Mouse (Mus musculus) hematopoietic multipotent progenitor cell, adult 10-12 weeks (in vitro differentiated cells): ENCODE data around the gene Mfsd4a. TPM values are rescaled to one million over a fixed set of nuclear protein-coding genes. Genes with fewer than 3 reads are reported as not detected.

Source experiments
- polyA plus RNA-seq: library from polyadenylated mRNA; stranded (reverse); fragments of >175 nt; gene quantifications from 2 replicates; pipeline ENCODE4 v1.2.3, GENCODE M21; 2012; ENCODE audit warnings: low replicate concordance

The Mfsd4a gene
- 0.56 and 0.99 TPM in 2 replicates for polyA plus RNA-seq

DNA sequence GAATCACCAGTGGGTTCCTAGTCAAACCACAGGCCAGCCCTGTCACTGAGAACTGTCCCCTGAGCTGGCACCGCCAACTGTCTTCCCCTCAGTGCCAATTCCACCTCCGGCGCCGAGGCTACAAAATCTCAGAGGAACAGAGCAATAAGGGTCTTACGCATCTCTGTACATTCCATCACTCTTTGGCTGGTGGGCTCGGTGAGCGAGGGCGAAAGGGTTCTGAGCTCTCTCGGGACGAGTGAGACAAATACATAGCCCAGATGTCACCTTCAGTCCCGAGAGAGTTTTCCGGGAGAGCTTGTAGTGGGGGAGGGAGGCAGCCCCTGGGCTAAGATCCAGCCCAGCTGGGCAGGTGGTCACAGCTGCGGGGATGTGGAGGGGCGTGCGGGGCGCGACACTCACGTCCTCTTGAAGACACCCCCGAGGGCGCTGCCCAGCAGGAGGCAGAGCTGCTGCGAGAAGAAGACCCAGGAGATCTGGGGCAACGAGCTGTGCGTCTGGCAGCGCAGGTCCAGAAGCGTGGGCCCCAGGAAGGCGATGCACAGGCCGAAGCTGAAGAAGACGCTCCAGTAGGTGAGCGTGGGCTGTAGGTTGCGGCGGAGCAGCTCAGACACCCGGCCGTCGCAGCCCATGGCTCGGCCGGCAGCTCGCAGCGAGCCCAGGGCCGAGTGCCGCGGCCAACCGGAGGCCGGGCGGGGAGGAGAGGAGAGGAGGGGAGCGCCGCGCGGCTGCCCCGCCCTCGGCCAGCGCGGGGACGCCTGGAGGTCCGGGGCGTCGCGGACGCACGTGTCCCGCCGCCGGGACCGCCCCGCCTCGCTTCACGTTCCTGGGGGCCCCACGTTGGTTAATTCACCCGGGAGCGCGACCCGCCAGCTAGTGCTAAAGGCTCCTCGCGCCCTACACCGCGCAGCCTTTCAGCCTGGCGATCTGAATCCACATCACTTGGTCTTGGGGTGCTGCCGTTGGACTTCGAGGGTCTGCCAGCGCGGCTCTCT, at the start of gene Mfsd4a:
Mfsd4a (minus strand) TSS at position 802 of the 995 bp plus-strand sequence.

DNA sequence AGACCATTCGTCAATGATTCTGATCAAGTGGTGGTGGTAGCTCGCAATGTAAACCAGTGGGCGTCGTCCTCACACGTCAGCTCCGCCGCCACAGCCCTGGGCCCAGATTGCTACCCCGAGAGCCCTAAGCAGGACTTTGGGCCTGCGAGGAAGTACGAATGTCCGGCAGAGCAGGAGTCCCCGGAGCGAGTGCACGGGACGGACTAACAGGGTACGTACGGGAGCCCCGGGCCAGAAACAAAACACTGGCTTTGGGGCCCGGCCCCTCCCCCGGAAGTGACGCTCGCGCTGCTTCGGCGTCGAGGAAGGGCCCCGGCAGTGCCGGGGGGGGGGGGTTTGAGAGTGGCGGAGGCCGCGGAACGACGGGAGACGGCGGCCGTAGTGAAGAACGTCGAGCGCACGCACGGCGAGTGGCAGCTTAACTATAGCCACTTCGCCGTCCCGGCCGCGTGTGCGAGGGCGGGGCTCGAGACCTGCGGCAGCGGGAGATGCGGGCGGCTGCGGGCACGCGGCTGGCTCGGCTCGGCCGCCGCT, 60.5 kb downstream of the Mfsd4a start, which contains the start of gene Elk4:
Elk4 (plus strand) TSS at position 326 of the 534 bp plus-strand sequence.

Other genes starting within 250 kb of the Mfsd4a start
- 10.0 and 29.0 TPM in 2 replicates for gene Slc41a1, start 240.6 kb downstream of the Mfsd4a start, polyA plus RNA-seq
- 6.6 and 16.2 TPM in 2 replicates for gene Rab29, start 200.8 kb downstream of the Mfsd4a start, polyA plus RNA-seq
- 5.1 and 8.8 TPM in 2 replicates for gene Nucks1, start 157.5 kb downstream of the Mfsd4a start, polyA plus RNA-seq
- gene Slc45a3, start 105.1 kb downstream of the Mfsd4a start, polyA plus RNA-seq, result 11.4 and 23.1 TPM in 2 replicates
- 17.8 and 23.3 TPM in 2 replicates for gene Elk4, start 60.5 kb downstream of the Mfsd4a start, polyA plus RNA-seq
- gene Cdk18, start 71.6 kb upstream of the Mfsd4a start, polyA plus RNA-seq, result 2.6 and 3.7 TPM in 2 replicates
- not detected in 2 replicates for gene Lemd1, start 123.4 kb upstream of the Mfsd4a start, polyA plus RNA-seq
- not detected in 2 replicates for gene AC124108.1, start 123.4 kb upstream of the Mfsd4a start, polyA plus RNA-seq
- gene Gm10188, start 161.7 kb upstream of the Mfsd4a start, polyA plus RNA-seq, result not detected in 2 replicates
- gene Klhdc8a, start 230.6 kb upstream of the Mfsd4a start, polyA plus RNA-seq, result 0.02 and 0.04 TPM in 2 replicates
- 27.4 and 44.8 TPM in 2 replicates for gene Nuak2, start 248.1 kb upstream of the Mfsd4a start, polyA plus RNA-seq